Mouse (Mus musculus) G1E (cell line): ENCODE data around the gene Cdk1.

Source experiments
- CTCF ChIP-seq: IDR thresholded peaks from 2 replicates; pipeline ENCODE4 v1.5.1; 2012; ENCODE audit warnings: low read depth, low read length, inconsistent platforms, mixed read lengths
- GATA1 ChIP-seq: IDR thresholded peaks from 2 replicates; pipeline ENCODE4 v1.6.1; 2012; ENCODE audit warnings: borderline replicate concordance, low read length, inconsistent platforms, mixed read lengths
- TAL1 ChIP-seq: conservative IDR thresholded peaks from 2 replicates; pipeline ENCODE4 v1.6.1; 2012; ENCODE audit warnings: low read depth, low read length, inconsistent platforms, mixed read lengths

DNA sequence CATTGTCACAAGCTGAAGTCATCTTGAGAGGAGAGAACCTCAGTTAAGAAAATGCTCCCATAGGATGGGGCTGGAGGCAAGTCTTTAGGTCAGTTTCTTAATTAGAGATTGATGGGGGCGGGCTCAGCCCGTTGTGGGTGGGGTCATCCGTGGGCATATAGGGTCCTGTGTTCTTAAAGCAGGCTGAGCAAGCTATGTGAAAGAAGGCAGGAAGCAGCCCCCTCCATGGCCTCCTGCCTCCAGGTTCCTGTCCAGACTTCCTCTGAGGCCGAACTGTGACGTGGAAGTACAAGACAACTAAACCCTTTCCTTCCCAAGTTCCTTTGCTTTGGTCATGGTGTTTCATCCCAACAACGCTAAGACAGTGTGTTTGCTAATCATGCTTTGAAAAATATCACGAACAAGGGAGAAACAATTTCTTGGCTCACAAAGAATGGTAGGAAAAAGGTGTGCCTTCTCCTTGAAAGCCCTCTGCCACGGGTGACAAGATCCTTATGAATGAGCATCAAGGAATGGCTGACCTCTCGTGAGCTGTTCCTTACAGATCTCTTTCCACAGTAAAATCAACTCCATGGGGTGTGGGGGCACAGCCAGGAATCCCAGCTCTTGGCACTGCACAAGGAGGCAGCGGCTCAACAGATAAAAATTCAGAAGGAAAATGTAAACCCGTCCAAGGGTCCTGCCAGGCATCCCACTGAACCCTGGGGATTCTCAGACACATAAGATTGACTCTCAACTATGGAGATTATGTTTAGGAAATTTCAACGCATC is 1.5 kb downstream of the Cdk1 start:
- TF ChIP-seq CTCF, result no peak
- TF ChIP-seq TAL1, result no peak
- no peak for TF ChIP-seq GATA1
